Mouse (Mus musculus) B cell, adult 2 months (primary cell): ENCODE measurements around the gene Pax7.

Source experiments
- DNase-seq, 2 experiments: peaks; one replicate each; pipeline ENCODE4 v3.0.0; 2022

Gene Pax7

GRCm38 (mm10) chr4:139810762-139811438 is 22.4 kb downstream of the Pax7 start:
- no peak for DNase-seq

GRCm38 (mm10) chr4:139809381-139809820 is 23.9 kb downstream of the Pax7 start:
- DNase-seq: no peak

- DNase-seq: no peak
Measured at GRCm38 (mm10) chr4:139807820-139808219, 25.5 kb downstream of the Pax7 start.

DNA sequence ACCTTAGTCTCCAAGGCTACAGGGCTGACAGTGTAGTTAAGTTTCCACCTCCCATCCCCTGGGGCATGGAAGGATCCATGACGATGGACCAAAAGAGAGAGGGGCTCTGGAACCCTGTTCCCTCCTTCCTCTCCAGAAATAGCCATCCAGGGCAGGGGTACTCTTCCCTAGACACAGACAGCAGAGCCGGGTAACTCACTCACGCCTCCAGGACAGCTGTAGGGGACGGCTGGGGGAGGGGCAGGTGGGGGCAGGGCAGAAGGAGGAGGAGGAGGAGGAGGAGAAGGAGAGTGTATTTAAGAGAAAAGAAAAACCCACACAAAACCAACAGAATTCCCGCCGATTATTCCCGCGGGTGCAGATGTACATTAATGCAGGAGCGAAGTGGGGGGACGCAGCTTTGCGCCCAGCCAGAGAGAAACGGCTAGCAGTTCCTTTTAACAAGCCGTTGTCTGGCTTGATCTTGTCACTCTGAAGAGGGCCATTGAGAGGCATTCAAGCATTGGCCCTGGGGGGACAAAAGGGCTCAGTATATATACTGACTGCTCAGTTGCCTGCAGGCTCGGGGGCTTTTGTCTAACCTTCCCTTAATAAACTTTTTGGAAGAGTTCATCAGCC is 26.0 kb downstream of the Pax7 start:
- no peak for DNase-seq

DNA sequence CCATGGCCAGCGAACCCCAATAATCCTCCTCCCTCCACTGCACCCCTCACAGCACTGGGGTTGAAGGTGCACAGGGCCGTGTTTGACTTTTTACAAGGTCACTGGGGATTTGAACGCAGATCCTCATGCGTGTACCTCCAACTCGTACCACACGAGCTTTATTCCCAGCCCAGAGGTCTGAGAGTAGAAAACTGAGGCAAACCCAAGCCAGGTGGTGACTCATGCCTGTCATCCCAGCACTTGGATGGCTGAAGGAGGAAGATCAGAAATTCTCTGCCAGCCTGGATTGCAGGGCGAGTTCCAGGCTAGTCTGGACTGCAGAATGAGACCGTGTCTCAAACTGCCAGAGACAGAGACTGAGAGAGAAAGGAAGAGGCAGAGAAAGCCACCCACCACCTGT is 28.4 kb downstream of the Pax7 start:
- no peak for DNase-seq

- DNase-seq: no peak
Measured at GRCm38 (mm10) chr4:139803981-139804380, 29.3 kb downstream of the Pax7 start.

GRCm38 (mm10) chr4:139799436-139800100 is 33.8 kb downstream of the Pax7 start:
- DNase-seq: peak in 1 of 2 experiments; percentile 22

DNA sequence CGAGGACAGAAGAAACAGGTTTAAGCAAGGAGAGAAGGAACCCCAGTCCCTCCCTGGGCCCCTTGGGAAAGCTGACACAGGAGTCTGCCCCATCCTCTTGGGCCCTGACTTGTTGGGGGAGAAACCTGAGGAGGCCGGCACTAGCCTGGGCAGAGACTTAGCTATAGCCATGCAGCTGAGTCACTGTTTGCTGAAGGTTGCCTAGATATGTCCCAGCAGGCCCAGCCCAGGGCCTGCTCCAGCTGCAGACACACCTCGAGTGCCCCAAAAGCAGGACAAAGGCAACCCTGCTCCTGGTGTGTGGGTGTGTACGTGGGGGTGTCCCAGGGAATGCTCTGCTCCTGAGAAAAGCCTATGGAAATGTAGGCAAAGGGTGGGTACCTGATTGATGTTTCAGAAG is 36.0 kb downstream of the Pax7 start:
- no peak for DNase-seq

GRCm38 (mm10) chr4:139796115-139796514 is 37.2 kb downstream of the Pax7 start:
- DNase-seq: no peak

DNA sequence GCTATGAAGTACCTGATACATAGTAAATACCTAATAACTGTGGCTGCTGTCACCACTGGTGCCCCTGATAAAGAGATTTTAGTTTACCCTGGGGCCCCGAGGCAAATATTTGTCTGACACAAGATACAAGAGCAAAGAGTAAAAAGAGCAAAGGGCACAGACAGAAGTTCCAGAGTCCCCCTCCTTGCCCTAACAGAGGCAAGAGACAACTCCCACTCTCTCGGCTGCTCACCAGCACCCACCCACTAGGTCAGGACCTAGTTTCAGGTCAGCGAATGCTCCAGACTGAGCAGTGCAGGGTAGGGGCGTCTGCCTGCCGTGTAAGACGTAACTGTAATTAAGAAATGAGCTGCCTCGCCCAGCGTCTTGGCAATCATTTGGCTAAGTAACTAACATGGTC is 42.2 kb downstream of the Pax7 start:
- no peak for DNase-seq

GRCm38 (mm10) chr4:139789772-139790171 is 43.6 kb downstream of the Pax7 start:
- peak; percentile 42 to 60 for DNase-seq

DNA sequence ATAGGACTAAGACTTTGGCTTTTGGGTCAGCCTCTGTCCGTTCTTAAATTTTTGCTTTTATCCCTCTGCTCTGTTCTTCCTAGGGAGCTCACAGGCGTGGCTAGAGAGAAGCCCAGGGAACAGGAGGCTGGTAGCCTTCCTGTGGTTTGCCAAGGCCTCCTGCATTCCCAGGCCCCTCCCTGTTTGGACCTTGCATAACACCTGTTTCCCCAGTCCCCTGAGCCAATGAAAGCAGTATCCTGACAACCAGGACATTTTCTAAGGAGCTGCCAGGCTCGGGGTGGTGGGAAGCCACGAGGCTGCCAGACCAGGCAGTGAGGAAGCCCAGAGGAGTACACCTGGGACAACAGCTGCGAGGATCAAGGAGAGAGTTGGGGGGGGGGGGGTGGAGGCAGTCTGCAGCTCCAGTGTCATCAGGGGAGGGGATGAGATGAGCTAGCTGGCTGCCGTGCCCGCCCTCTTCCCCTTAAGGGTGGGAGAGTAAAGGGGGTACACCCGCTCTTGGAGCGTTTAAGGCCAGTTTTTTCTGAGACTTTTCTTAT is 50.3 kb downstream of the Pax7 start:
- DNase-seq: no peak

GRCm38 (mm10) chr4:139771125-139771631 is 62.1 kb downstream of the Pax7 start:
- DNase-seq: no peak

DNA sequence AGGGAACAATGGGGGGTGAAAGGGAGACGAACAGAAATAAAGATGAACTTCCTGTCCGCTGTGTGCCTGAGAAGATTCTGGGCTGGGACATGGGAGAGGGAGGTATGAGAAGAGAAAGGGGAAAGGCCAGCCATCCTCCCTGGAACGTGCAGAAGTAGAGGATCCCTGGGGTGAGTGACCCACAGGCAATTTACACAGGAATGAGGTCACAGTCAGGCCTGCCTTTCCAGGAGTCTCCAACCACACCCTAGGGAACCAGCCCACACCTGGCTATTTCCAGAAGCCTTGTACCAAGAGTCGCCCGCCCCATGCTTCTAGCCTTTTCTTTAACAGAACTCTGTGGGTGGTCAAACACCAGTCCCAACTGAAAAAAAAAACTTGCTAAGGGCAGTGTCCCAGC is 65.5 kb downstream of the Pax7 start:
- DNase-seq: no peak

- no peak for DNase-seq
Measured at GRCm38 (mm10) chr4:139767115-139767718, 66.1 kb downstream of the Pax7 start.

- no peak for DNase-seq
Measured at GRCm38 (mm10) chr4:139761911-139762310, 71.4 kb downstream of the Pax7 start.

DNA sequence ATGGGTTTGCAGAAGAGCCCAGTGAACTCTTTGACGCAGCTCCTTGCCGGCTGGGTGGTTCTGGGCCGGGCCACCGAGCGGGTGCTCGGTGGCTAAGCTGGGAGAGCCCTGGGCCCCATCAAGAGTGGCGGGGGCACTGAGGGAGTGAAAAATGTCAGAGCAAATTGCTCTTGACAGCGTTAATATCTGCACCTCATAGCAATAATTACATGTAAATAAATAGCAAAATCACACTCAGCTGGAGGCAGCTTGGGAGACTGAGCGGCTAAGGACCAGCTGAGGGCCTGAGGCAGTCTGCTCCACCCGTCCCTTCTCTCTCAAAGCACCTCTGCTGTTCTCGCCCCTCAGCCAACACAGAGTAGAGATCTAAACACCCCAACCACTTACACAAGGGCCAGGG is 72.6 kb downstream of the Pax7 start:
- no peak for DNase-seq

GRCm38 (mm10) chr4:139758512-139759340 is 74.6 kb downstream of the Pax7 start:
- no peak for DNase-seq

- DNase-seq: no peak
Measured at GRCm38 (mm10) chr4:139756931-139757330, 76.4 kb downstream of the Pax7 start.

- peak; percentile 8 to 29 for DNase-seq
Measured at GRCm38 (mm10) chr4:139754148-139754710, 79.1 kb downstream of the Pax7 start.

- no peak for DNase-seq
Measured at GRCm38 (mm10) chr4:139750926-139751325, 82.4 kb downstream of the Pax7 start.
